Mouse (Mus musculus) adrenal gland, postnatal 10 days (tissue): ENCODE data around the gene Pcnx2. TPM values are rescaled to one million over a fixed set of nuclear protein-coding genes. Genes with fewer than 3 reads are reported as not detected.
A peak's percentile ranks its signal among the peaks of the same experiment; 100 is the strongest.

Experiments
- DNase-seq: peaks from one replicate; pipeline ENCODE4 v3.0.0; 2021; ENCODE audit warnings: mixed read lengths
- total RNA-seq, 2 experiments: library from RNA; stranded (reverse); gene quantifications; 2 replicates each; pipeline ENCODE4 v1.2.3; 2021

Pcnx2 gene
- total RNA-seq, 2 experiments from 2014 or later: 0.45 to 0.97 TPM

DNA sequence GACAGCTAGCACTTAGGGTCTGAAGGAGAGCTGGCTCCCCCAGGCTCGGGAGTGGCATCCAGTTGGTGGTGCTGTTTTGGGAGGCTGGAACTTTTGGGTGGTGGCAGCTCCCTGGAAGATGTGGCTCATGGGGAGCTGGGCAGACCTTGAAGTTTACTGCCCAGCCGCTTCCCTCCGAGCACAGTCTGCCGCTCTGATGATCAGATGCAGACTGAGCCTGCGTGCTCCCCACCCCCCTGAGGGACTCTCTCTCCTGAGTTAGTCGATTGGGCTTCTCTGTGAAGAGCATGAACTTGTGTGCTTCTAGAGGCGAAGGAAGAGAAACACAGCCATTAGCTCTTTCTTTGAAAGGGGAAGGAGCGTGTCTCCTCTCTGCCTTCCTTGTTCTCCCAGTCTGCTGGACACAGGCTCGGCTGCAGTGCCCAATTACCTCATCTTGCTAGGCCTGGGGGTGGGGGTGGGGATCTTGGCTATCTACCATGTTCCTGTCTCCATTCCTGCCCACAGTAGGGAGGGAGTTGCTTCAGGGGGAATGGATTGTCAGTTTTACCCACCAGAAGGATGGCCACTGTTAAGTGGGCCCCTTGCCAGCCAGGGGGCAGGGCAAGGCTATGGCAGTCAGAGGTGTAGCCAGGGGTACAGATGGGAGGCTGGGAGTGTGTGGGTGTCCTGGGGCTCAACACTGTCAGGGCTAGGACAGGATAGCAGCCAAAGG lies 141.6 kb downstream of the Pcnx2 start:
- peak; percentile 26 for DNase-seq

DNA sequence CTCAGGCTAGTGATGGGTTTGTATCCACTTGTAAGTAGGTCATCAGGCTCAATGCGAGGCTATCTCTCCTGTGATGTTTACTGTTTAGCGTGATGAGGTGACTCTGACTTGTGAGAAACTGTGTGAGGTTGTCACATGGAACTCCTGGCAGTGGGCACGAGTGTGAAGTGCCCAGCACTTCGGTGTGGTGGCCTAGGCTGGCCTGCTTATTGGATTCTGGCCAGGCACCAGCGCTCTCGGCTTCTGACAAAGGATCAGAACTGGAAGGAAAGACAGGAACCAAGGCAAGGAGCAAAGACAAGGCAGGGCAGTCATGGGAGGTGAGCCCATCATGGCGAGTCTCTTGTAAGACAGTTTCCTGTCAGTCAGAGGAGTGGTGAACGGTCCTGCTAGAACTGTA lies 142.2 kb downstream of the Pcnx2 start:
- no peak for DNase-seq

DNA sequence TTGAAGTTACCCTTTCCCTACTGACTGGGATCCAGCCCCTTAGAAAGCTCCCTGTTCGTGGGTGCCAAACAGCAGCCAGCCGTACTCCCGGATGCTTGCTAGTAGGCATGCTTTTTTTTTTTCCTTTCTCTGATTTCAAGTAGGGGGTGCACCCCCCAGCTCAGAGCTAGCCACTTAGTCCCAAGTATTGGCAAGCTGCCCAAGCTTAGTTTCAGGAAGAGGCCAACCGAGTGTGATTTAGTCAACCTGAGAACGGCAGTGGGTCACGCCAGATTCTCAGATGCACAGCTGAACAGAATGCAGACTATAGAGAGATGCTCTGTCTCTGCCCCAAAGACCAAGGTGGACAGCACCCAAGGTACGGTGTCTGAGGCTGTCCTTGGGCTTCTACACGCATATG lies 147.3 kb downstream of the Pcnx2 start:
- DNase-seq: no peak

DNA sequence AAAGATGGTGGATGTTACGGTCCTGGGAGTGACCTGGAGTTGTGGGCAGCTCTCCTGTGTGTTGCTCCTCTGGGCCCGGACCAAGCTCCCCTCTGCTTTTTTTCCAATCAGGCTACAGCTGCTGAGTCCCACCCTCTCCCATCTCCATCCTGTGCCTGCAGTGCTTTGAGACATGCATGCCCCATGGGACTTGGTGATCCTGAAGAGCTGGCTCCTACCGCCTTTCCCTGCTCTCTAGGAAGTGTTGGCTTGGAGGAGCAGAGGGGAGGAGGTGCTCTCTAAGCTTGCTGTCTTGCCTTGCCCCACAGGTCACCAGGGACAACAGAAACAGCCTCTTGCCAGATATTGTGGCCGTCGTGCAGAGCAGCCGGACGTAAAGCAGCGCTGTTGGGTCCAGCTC lies 150.7 kb downstream of the Pcnx2 start:
- peak; percentile 50 for DNase-seq

DNA sequence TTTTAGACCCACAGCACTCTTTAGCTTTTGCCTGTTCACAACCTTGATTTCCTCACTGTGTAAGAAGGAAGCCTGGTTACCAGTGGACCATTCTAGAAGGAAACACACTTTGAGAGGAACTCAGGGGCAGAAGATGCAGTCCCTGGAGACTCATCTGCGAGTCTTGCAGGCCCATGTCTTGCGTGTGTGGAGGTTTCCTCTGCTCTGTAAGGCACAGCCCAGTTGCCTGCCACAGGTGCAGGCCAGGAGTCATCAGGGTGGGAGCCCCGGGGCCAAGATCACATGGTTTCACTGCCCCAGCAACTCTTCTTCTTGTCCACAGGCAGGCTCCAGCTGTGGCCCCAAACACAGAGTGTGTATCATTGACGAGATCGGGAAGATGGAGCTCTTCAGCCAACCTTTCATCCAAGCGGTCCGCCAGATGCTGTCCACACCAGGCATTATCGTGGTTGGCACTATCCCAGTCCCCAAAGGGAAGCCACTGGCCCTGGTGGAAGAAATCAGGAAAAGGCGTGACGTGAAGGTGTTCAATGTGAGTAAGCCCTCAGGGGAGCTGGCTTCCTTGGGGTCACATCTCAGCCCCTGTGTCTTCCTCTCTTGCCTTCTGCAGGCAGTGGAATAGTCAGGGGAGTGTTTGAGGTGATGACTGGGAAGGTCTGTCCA lies 153.1 kb downstream of the Pcnx2 start:
- DNase-seq: no peak

DNA sequence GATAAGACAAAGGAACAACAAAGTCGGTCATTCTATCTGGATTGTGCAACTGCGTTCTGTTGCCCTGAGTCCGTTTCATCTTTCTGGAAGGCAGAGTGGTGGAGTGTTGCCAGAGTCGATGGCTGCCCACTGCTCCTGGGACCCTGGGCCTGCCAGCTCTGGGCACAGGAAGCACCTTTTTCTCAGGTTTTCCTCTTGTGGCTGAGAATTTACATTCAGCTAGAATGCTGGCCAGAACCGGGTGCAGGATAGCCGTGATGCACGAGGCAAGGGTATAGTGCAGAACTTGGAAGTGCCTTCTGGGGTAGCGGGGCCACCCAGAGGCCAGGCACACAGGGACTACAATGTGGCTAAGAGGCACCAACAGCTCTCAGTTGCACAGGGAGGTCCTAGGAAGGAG lies 155.7 kb downstream of the Pcnx2 start:
- DNase-seq: peak; percentile 26

DNA sequence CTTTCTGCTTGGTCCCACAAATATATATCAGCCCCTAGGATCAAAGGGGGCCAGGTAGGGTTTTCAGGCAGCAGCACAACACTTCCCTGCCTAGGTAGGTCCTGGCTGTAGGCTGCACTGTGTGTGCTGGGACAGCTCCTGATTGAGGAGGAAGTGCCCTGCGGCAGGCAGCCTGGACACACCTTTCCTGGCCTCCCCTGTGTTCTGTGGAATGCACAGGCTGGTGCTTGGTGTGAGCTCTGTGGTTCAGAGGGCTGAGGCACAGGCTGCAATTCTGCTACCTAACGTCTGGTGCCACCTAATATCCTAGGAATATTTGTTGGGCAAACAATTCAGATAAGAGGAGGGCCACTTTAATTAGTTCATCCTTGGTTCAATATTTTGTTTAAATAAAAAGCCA lies 156.3 kb downstream of the Pcnx2 start:
- DNase-seq: no peak

DNA sequence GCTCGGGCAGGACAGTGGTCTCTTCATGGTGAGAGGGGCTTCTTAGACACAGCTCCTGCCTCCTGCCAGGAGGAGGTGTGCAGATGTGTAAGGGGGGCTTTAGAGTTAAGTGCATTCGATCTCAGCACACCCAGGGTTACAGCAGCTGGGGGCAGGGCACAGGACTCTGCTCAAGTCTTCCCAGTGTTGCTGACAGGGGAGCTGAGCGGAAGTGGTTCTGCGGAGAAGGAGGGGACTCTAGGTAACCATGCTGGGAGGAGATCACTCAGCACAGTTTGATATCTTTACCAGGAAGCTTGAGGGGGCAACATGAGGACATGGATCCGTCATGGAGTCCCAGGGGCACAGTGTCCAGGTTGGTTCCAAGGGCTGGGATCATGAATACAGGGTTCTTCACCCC lies 156.7 kb downstream of the Pcnx2 start:
- no peak for DNase-seq

DNA sequence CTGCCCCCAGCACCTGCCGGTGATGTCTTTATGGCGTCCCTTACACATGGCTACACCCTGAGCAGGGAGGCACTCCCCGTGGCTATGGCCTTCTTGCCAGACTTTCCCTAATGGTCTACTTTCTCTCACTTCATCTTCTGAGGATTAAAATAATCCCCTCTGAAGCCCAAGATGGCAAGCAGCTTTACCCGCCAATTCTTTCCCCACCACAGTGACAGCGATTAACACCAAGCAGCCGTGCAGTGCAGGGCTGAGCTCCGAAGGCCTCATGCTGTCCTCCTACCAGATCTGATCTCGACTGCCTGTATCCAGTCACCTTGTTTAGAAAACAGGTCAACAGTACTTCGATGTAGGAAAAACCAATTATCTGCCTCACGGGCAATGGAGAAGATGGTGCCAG lies 157.5 kb downstream of the Pcnx2 start:
- no peak for DNase-seq

DNA sequence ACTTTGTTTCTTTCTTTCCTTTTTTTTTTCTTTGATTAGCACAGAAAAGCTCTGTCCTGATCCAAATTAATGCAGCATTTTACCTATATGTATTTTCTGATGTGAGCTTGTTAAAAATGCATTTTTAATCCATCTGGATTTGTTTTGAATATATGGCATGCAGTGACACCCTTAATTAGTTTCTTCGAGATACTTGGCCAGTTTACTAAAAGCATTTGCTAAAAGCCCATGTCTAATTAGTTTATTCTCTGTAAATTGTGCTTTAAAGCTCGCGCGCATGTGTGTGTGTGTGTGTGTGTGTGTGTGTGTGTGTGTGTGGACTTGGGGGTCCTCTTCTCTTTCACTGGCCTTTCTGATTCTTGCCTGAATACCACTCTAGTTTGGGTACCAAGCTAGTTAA lies 159.2 kb downstream of the Pcnx2 start:
- DNase-seq: no peak

DNA sequence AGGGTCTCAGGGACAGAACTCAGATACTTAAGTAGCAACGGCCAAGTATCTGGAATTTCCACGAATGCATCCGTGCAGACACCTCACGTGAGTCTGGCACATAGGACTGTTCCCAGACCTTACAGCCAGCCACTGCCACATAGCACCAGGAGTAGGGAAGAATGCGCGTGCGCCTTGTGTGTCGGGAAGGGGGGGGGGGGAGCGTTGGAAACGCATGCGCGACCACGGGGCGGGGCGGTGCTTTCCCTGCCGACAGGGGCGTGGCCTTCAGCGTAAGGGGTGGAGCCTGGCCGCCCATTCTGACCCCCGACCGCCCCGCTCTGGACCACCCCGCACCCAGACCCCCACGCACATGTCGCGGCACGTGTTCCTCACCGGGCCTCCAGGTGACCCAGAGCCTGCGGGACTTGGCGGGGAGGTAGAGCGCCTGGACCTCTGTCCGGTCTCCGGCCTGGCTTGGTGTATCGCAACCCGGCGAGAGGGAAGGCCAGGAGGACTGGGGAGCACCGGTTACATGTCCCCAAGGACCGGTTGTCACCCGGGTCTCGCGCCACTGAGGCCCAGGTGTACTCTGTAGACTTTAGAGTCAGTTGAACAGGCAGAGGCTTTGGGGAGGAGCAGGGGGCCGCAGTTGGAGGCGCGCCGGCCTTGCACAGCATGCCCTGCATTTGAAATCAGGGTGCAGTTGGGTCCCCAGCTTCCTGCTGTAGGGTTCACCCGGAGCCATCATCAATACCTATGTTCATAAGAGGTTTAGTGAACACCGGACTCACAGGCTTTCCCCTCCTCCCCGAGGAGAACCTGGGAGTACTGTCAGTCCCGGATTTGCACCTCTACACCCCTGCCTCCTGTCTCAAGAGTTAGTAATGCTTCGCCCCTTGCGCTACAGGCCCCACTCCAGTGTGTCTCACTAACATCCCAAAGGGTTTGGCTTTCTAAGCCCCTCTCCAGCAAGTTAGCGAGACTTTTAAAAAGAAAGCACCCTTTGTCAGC lies 163.9 kb downstream of the Pcnx2 start:
- peak; percentile 94 for DNase-seq

DNA sequence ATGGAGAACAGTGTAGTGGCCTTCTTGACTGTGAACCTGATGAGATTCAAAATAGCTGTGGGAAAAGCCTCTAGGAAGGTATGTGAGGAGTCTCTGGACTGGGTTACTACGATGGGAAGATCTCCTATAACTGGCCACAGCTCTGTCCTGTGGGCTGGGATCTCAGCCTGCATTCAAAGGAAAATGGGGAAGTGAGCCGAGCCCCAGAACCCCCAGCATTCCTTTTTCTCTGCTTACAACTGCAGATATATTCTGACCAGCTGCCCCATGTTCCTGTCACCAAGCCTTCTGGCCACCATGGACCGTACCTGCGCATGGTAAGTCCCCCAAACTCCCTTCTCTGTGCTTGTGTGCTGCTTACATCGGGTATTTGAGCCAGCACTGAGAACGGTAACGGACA lies 168.4 kb downstream of the Pcnx2 start, which contains the start of gene Ntpcr:
Gene Ntpcr (plus strand): TSS at position 218 of the 400 bp plus-strand sequence.
- no peak for DNase-seq

DNA sequence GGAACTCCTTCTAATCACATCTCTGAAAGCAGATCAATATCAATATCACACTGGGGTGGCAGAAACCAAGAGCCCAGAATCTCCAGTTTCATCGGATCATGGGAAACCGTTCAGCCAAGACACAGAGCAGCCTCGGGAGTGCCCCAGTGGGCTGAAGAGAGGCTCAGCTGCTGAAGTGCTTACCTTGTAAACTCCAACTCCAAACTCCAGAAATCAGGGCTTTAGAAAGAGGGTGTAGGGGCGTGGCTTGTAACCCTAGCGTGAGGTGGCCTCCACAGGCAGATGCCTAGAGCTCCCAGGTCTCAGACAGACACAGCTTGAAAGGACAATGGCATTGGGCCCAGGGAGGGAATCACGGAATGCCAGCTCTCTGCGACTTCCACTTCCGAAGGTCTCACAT lies 170.3 kb downstream of the Pcnx2 start:
- DNase-seq: no peak

DNA sequence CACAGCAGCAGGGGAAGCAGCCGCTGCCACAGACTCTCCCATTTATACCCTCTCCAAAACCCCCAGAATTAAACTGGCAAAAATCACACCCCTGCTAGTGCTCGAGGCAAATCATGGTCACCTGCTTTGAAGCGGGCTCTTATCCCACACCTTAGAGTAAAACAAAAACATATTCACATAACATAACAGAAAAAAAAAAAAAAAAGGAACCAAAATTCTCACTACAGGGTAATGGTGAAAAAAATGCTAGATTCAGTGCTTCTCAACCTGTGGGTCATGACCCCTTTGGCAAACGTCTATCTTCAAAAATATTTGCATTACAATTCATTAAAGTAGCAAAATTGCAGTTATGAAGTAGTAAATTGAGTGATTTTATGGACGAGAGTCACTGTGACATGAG lies 171.1 kb downstream of the Pcnx2 start:
- DNase-seq: no peak

DNA sequence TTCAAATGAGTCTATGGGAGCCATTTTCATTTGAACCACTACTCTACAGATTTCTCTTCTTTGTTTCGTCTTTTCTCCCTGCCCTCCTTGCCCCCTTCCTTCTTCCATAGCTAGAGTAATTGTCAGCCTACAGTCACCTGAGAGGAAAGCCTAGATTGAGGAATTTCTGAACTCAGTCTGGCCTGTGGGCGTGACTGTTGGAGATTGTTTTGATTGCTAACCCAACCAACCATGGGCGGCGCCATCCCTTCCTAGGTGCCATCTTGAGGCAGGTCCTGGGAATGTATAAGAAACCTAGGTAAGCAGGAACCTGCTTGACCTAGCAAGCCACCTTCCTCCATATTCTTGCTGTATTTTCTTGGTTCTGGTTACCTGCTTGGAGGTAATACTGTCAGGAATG lies 172.0 kb downstream of the Pcnx2 start:
- DNase-seq: no peak

DNA sequence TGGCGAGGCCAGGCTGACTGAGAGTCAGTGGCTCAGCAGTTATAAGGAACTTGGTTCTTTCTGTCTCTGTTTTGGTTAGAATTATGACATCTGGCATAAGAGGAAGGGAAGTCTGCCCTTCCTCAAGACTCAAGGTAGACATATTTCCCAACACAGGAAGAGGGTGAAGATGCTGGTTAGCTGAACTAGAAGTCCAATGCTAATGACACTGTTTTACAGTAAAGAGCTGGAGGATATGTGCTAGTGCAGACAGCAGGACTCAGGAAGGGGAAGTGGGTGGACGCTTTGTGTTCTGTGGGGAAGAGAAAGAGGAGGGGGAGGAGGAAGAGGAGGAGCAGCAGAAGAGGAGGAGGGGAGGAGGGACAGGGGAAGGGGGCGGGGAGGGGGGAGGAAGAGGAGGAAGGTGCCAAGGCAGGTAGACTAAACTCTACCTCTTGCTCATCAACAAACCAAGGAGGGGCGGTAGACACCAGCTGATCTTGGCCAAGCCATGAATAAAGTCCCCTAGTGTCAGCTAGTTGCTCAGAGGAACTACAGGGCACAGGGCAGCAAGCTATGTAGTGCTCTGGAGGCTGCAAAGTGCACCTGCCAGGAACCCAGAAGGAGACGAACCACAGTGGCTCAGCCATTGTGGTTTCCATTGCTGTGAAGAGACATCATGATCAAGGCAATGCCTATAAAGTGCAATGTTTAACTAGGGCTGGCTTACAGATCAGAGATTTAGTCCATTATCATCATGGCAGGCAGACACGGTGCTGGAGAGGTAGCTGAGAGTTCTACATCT lies 172.9 kb downstream of the Pcnx2 start:
- no peak for DNase-seq

DNA sequence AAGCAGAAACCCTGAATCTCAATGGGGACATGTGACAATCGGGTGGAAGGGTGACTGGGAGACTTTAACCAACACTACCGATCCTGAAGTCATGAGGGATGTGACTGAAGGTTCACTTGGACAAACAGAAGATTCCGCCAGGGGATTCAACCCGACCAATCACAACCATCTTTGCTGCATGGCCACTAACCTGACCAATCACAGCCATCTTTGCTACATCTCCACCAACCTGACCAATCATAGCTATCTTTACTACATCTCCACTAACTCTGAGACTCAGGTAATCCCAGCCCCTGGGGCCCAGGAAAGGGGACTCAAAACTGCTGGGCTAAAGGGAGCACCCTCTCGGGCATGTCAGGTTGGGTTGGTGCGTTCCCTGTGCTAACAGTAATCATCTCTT lies 174.7 kb downstream of the Pcnx2 start:
- DNase-seq: no peak

DNA sequence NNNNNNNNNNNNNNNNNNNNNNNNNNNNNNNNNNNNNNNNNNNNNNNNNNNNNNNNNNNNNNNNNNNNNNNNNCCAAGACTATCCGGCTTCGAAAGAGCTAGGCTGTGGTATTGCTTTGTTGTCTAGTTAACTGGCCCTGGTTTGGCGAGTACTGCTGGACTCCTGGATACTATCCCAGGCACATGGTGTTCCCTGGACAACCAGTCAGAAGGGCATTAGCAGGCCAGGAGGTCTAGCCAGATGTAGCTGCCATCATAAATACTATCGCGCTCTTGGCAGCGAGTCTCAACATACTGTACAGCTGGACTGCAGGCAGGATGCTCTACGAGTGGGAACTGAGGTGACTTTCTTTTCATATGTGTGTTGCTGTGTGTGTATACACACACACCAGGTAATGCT lies 175.4 kb downstream of the Pcnx2 start:
- no peak for DNase-seq

DNA sequence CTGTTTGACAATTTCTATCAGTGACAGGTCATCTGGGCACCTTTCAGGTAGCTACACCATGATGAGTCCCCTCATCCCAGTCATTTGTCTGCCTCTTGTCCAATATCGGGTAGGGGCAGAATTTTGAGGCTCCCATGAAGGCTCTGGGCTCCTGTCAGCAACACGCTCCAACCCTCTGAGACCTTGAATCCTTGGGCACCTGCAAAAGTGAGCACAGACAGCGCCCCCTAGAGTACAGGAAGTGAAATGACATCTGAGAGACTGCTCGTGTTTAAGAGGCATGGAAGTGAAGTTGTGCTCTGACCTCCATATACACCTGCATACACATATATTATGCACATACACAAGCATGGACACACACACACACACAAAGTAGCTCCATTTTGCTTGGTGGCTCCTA lies 179.2 kb downstream of the Pcnx2 start:
- DNase-seq: no peak

DNA sequence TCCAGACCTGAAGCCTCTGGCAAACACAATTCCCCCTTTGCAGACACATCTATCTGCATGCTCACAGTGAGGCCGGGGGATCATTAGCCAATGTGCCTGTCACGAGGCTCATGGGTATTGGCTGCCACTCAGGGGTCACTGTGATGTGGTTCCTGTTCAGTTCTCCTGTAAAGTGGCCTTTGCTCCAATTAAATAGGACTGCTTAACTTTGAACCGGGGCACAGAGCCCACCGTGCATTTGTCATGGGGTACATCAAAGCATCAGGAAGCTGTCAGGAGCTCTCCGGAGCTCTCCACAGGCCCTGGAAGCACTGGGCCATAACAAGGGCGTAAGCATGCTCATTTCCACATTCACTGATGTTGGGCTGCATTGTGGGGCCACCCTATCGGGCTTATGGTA lies 181.5 kb downstream of the Pcnx2 start:
- DNase-seq: no peak

DNA sequence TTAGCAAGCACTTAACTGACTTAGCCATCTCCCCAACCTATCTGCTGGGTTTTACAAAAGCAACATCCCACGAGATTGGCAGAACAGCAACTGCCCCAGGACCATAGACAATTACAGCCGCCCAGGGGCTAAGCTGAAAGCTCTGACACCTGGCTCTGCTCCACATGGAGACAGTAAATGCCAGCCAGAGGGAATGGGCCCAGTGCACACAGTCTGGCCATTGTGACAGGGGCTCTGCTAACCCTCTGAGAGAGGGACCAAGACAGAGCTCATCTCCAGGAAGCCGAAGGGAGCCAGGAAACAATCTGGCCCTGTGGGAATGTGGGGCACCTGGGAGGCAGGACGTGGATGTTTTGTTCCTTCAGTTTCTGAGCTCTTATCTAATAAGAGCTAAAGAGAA lies 181.9 kb downstream of the Pcnx2 start:
- no peak for DNase-seq

DNA sequence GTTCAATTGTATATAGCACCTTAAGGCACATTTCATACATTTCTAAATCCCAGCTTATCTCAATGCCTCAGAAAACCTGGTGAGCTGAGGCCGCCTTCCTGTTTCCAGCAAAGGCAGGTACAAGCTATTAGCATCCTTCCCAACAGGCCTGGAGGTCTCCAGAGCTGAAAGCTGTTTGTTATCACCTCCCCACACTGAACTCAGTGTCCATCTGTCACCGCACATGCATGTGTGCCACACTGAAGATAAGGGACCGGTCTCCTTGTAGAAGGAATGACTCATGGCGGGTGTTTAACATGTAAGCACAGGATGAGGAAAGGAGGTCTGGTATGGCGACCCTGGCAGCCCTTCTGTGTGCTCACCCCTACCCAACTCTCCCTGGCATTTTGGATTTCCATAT lies 186.6 kb downstream of the Pcnx2 start:
- no peak for DNase-seq
